28 mouse cellular contexts compared by ENCODE assay signal in genomic region chr17:24873695-24874404, GRCm38 (mm10). TPM values are rescaled to one million over a fixed set of nuclear protein-coding genes. Genes with fewer than 3 reads are reported as not detected.
DNase-seq lines count a peak whose midpoint lies in the region; ATAC-seq and TF ChIP-seq lines count a peak whose summit lies in the region.
"Had no signal": no experiment of that assay in that cellular context is flagged by ENCODE, and none has a peak within 500 bp of the region (broad histone marks: within the 10 kb centered on the region; RNA-seq: fewer than 3 reads in every experiment).

No protein-coding gene starts in this region.

- DNase-seq in heart, adult 11 months: peak; percentile 80
- no peak for DNase-seq in heart, adult 8-10 months (ENCODE audit: low spot score)
- DNase-seq in ES-CJ7 (ENCODE audit: low read depth, low spot score) (peak; percentile 79), R1 (ENCODE audit: low read depth, low spot score) (peak; percentile 93)
- no peak for DNase-seq in urinary bladder, postnatal 10 days (ENCODE audit: low spot score)
- DNase-seq in thymus, postnatal 10 days (ENCODE audit: low spot score in 2 of 2): no peak
- DNase-seq: adrenal gland, adult 2 months; adrenal gland, postnatal 10 days; adrenal gland, postnatal 25 days; B cell, adult 2 months; cerebellum, adult 11 months; cerebellum, adult 18-20 months; cerebellum, adult 8-10 months; cerebellum, adult 9-11 months; cerebellum, postnatal 14 days; cerebellum, postnatal 36 days; embryo, embryonic 11 days; forebrain, postnatal 0 days had no signal

- TF ChIP-seq CTCF in E14TG2a.4 (conservative IDR thresholded peaks at IDR 0.05; ENCODE audit: low read length): no peak

- peaks cover 84% of the 10 kb centered on the region for H3K4me1 ChIP-seq in E14TG2a.4 (replicated peaks; ENCODE audit: low read depth, low read length)
- H3K4me1 ChIP-seq: embryonic facial prominence, embryonic 12.5 days; forebrain, embryonic 13.5 days; forebrain, embryonic 15.5 days had no signal

- no peaks in the 10 kb centered on the region for H3K27me3 ChIP-seq in E14TG2a.4 (ENCODE audit: insufficient read depth, low read length)
- H3K27me3 ChIP-seq: CH12.LX; embryonic facial prominence, embryonic 12.5 days; forebrain, embryonic 13.5 days; forebrain, embryonic 15.5 days had no signal

- H3K9me3 ChIP-seq in E14TG2a.4 (ENCODE audit: low read length): no peaks in the 10 kb centered on the region
- H3K9me3 ChIP-seq: embryonic facial prominence, embryonic 10.5 days; embryonic facial prominence, embryonic 12.5 days; forebrain, embryonic 13.5 days; forebrain, embryonic 15.5 days; G1E had no signal

- peaks cover 6% of the 10 kb centered on the region; the same call in 1 of the 2 replicates for H3K36me3 ChIP-seq in E14TG2a.4 (ENCODE audit: insufficient read depth, low read length)
- H3K36me3 ChIP-seq: embryonic facial prominence, embryonic 10.5 days; embryonic facial prominence, embryonic 12.5 days; forebrain, embryonic 15.5 days; G1E had no signal

- no peak for ATAC-seq in megakaryocyte progenitor cell, adult 5-6 weeks (replicated peaks; ENCODE audit: poor library complexity)
- ATAC-seq: CD4-positive, CD25-positive, alpha-beta regulatory T cell, adult 4 months; forebrain, embryonic 13.5 days; forebrain, embryonic 15.5 days; forebrain, postnatal 0 days had no signal

- H3K4me3 ChIP-seq in E14TG2a.4 (replicated peaks; ENCODE audit: low read length): peak overlapping the region; percentile 52
- H3K4me3 ChIP-seq: embryonic facial prominence, embryonic 10.5 days; embryonic facial prominence, embryonic 12.5 days; forebrain, embryonic 13.5 days; forebrain, embryonic 15.5 days had no signal

RNA-seq across cellular contexts. Expression of gene Igfals, which starts 8.1 kb away (rescaled TPM):
- 10 to 100 TPM in 2 of 4 experiments, 1 to 10 TPM in 2; 7.8 to 14.5 (median 11.1) TPM for total RNA-seq in heart, adult 8-10 months (2022)
- total RNA-seq in megakaryocyte progenitor cell, adult 5-6 weeks (2015): not detected in 2 replicates
- not detected in 2 replicates for total RNA-seq in megakaryocyte progenitor cell, adult 5-6 weeks (2017)
- total RNA-seq: common myeloid progenitor, adult 5-6 weeks had no signal

RNA-seq across cellular contexts. Expression of gene Nubp2, which starts 12.3 kb away (rescaled TPM):
- 10 to 100 TPM; 17.2 to 20.1 (median 19.2) TPM for total RNA-seq in heart, adult 8-10 months (2022)
- 103 and 114 TPM in 2 replicates for total RNA-seq in megakaryocyte progenitor cell, adult 5-6 weeks (2015)
- total RNA-seq in megakaryocyte progenitor cell, adult 5-6 weeks (2017): 50.4 and 57.8 TPM in 2 replicates

RNA-seq across cellular contexts. Expression of gene Spsb3, which starts 12.6 kb away (rescaled TPM):
- 10 to 100 TPM; 25.8 to 29.3 (median 27.7) TPM for total RNA-seq in heart, adult 8-10 months (2022)
- total RNA-seq in megakaryocyte progenitor cell, adult 5-6 weeks (2015): 14.6 and 17.9 TPM in 2 replicates
- total RNA-seq in megakaryocyte progenitor cell, adult 5-6 weeks (2017): 13.9 and 15.3 TPM in 2 replicates

RNA-seq across cellular contexts. Expression of gene Eme2, which starts 21.0 kb away (rescaled TPM):
- total RNA-seq in heart, adult 8-10 months (2022): 10 to 100 TPM; 19.4 to 23.5 (median 21.1) TPM
- 3.2 and 6.9 TPM in 2 replicates for total RNA-seq in megakaryocyte progenitor cell, adult 5-6 weeks (2015)
- 9.1 and 18.6 TPM in 2 replicates for total RNA-seq in megakaryocyte progenitor cell, adult 5-6 weeks (2017)

RNA-seq across cellular contexts. Expression of gene Mrps34, which starts 21.1 kb away (rescaled TPM):
- total RNA-seq in heart, adult 8-10 months (2022): 100 to 1,000 TPM in 2 of 4 experiments, 10 to 100 TPM in 2; 88.8 to 125 (median 109) TPM
- 54.2 and 59.2 TPM in 2 replicates for total RNA-seq in megakaryocyte progenitor cell, adult 5-6 weeks (2015)
- total RNA-seq in megakaryocyte progenitor cell, adult 5-6 weeks (2017): 31.9 and 35.5 TPM in 2 replicates

Comparison
In these comparisons a context has a peak if more than half of its experiments do, and no peak if none do; other contexts are left out.
1. DNase-seq: peak in heart, adult 11 months (single experiment), ES-CJ7 (single experiment) and R1 (single experiment); none in heart, adult 8-10 months (single experiment), urinary bladder, postnatal 10 days (single experiment) and thymus, postnatal 10 days (0 of 2).
2. RNA of gene Igfals, which starts 8.1 kb away (total RNA-seq): 7.8 to 14.5 TPM in heart, adult 8-10 months; not detected in megakaryocyte progenitor cell, adult 5-6 weeks; every median in the first group is over 4 times any median in the second.